Mouse (Mus musculus): ENCODE measurements around the gene Kctd8.

Gene Kctd8

GRCm38 (mm10) chr5:69145827-69146226, 195.7 kb downstream of the Kctd8 start:
- DNase-seq: no peak

GRCm38 (mm10) chr5:69141082-69141481, 200.4 kb downstream of the Kctd8 start:
- DNase-seq: no peak

GRCm38 (mm10) chr5:69108718-69109117, 232.8 kb downstream of the Kctd8 start:
- no peak for DNase-seq

GRCm38 (mm10) chr5:69088912-69089311, 252.6 kb downstream of the Kctd8 start:
- no peak for DNase-seq
